Mouse (Mus musculus) bone marrow, adult 2 months (tissue): ENCODE measurements around the gene Cd164.

ENCODE experiments used
- CTCF ChIP-seq: fragments of 200-500 bp; IDR thresholded peaks from 2 replicates; pipeline ENCODE4 v1.5.1; 2011; ENCODE audit warnings: low read length, control low read depth; ENCODE audit not compliant: control insufficient read depth, insufficient read depth
- POLR2A ChIP-seq: fragments of 200-500 bp; IDR thresholded peaks from 2 replicates; pipeline ENCODE4 v1.6.1; 2011; ENCODE audit warnings: low read depth, mild to moderate bottlenecking, control low read depth, low read length, borderline replicate concordance; ENCODE audit not compliant: control insufficient read depth

- TF ChIP-seq CTCF = no peak
- TF ChIP-seq POLR2A = no peak
These were observed 34.5 kb downstream of the Cd164 start for GRCm38 (mm10) chr10:41553711-41554110.
